In the genomic region with DNA sequence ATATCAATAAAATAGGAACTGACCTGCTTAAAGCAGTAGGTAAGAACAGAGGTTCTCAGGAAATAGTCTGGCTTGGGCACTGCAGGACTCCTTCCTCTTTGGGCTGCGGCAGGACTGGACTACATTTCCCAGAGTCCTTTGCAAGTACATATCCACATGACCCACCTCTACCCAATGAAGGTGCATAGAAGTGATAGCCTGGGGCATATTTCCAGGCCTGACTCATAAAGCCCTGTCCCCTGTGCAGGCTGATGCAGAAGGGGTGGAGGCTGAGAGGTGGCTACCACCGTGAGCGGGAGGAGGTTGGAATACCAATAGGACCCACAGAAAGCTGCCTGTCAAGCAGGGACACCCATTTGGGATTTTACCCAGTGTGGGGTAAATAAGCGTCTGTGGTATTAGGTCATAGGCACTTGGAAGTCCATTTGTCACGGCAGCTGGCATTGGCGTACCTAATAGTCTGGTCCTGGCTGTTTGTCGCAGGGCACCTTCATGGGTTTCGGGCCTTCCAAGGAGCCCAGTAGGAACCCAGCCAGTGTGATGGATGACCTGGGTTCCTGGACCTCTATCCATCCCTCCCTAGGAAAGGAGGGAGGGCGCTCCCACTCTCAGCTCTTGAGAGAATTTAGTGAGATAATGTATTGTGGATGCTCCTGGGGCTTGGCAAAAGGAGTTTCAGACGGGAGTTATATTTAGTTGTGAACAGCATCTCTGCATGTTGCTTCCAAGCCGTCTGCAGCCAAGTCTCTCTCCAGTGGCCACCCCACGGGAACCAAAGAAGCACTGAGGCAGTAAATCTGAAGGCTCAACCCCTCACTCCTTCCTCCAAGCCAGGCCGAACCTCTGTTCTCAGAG, we compare ENCODE assay signal across 8 mouse cellular contexts.
DNase-seq lines count a peak whose midpoint lies in the region; ATAC-seq and TF ChIP-seq lines count a peak whose summit lies in the region.

No protein-coding gene starts in this region.

- peak; percentile 83 to 92 for DNase-seq in adrenal gland, adult (ENCODE audit: inconsistent age in 2 of 2, low spot score in 1 of 2)
- no peak for DNase-seq in adrenal gland, postnatal 4 days (ENCODE audit: low spot score in 2 of 2)
- peak; percentile 84 to 88 for DNase-seq in cerebellum, postnatal 14 days
- DNase-seq in frontal cortex, postnatal 25 days (ENCODE audit: low spot score in 2 of 2), result peak; percentile 39 to 56
- peak; percentile 91 for DNase-seq in layer of hippocampus, adult 9-11 months
- DNase-seq in lung, embryonic 14.5 days, result peak; percentile 70
- peak; percentile 40 for DNase-seq in retina, postnatal 7 days (ENCODE audit: low read depth, low spot score)

- H3K27ac ChIP-seq in hindbrain, embryonic 13.5 days, result 0 out of 2 replicates have a peak overlapping the region, but pooled peaks have one; percentile 40
- H3K27ac ChIP-seq in lung, embryonic 14.5 days (ENCODE audit: low read depth), result no peak overlapping the region

- H3K4me2 ChIP-seq in hindbrain, embryonic 13.5 days, result no peak overlapping the region
- no peak overlapping the region for H3K4me2 ChIP-seq in lung, embryonic 14.5 days

- H3K27me3 ChIP-seq in hindbrain, embryonic 13.5 days, result no peaks in the 10 kb centered on the region; the same call in 1 of the 2 replicates
- H3K27me3 ChIP-seq in lung, embryonic 14.5 days (ENCODE audit: insufficient read depth, low read length), result no peaks in the 10 kb centered on the region

- no peak overlapping the region for H3K9ac ChIP-seq in hindbrain, embryonic 13.5 days
- no peak overlapping the region for H3K9ac ChIP-seq in lung, embryonic 14.5 days

- peaks cover 18% of the 10 kb centered on the region for H3K4me1 ChIP-seq in hindbrain, embryonic 13.5 days (replicated peaks)
- no peaks in the 10 kb centered on the region for H3K4me1 ChIP-seq in lung, embryonic 14.5 days (ENCODE audit: insufficient read depth)

- ATAC-seq in hindbrain, embryonic 13.5 days (ENCODE audit: low FRiP score), result peak; percentile 89
- peak; percentile 87 for ATAC-seq in lung, embryonic 14.5 days (ENCODE audit: insufficient read depth)

- H3K36me3 ChIP-seq in hindbrain, embryonic 13.5 days, result no peaks in the 10 kb centered on the region
- no peaks in the 10 kb centered on the region for H3K36me3 ChIP-seq in lung, embryonic 14.5 days (ENCODE audit: insufficient read depth)

- TF ChIP-seq CTCF in lung, embryonic 14.5 days (IDR thresholded peaks at IDR 0.05; ENCODE audit: low read depth), result no peak

- H3K9me3 ChIP-seq in hindbrain, embryonic 13.5 days, result no peaks in the 10 kb centered on the region
- H3K9me3 ChIP-seq in lung, embryonic 14.5 days (ENCODE audit: low read depth, low read length), result no peaks in the 10 kb centered on the region

- no peak overlapping the region for H3K4me3 ChIP-seq in hindbrain, embryonic 13.5 days
- H3K4me3 ChIP-seq in lung, embryonic 14.5 days (ENCODE audit: low read depth, low read length), result no peak overlapping the region

- WGBS in hindbrain, embryonic 13.5 days, result 64% methylated on average over 13 of the region's 13 CpGs
- WGBS in lung, embryonic 14.5 days, result 61% methylated on average over 13 of the region's 13 CpGs

Comparison
In these comparisons a context has a peak if more than half of its experiments do, and no peak if none do; other contexts are left out.
1. DNase-seq: peak in adrenal gland, adult (2 of 2), cerebellum, postnatal 14 days (2 of 2), frontal cortex, postnatal 25 days (2 of 2), layer of hippocampus, adult 9-11 months (single experiment), lung, embryonic 14.5 days (single experiment) and retina, postnatal 7 days (single experiment); none in adrenal gland, postnatal 4 days (0 of 2).